Mouse (Mus musculus): Measurements from ENCODE around the gene Topors.

Topors gene

GRCm38 (mm10) chr4:40218382-40218781, 51.3 kb downstream of the Topors start:
- intact Hi-C loops (cut with DNase I), result no loop called here

DNA sequence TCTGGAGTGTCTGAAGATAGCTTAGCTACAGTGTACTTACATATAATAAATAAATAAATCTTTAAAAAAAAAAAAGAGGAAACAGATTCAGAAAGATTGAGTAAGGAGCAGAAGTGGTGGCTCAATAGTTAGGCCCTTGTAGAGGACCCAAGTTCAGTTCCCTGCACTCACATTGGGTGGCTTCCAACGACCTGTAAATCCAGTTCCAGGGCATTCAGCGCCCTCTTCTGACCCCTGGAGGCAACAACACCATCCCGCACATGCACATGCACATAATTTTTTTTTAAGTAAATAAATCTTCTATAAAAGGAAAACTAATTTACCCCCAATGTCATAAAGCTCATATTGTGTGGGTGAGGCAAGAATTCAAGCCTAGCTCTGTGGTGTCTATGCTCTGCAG, 51.7 kb downstream of the Topors start:
- intact Hi-C loops (cut with DNase I), result no loop called here

DNA sequence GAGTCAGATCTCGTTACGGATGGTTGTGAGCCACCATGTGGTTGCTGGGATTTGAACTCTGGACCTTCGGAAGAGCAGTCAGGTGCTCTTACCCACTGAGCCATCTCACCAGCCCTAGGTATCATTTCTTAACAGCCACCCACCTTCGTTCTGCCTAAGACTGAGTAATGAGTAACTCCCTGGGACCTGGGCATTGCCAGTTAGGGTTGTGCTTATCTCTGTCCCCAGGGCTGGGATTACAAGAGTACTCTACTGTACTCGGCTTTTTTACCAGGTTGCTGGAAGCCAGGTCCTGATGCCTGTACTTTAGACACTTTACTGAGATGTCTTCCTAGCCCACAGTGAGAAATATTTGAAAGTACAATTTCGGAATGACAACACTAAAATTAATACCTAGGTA, 57.5 kb downstream of the Topors start:
- intact Hi-C loops (cut with DNase I), result no loop called here
